Mouse (Mus musculus): ENCODE data around the gene Rgs19. TPM values are rescaled to one million over a fixed set of nuclear protein-coding genes. Genes with fewer than 3 reads are reported as not detected.

Rgs19 gene
- polyA plus RNA-seq, 1 experiment from 2014 or later, result 79.7 TPM

GRCm38 (mm10) chr2:181681978-181682377, 11.8 kb downstream of the Rgs19 start:
- WGBS, result 88% methylated on average over 1 of the region's 1 CpGs
- H3K4me1 ChIP-seq, result peaks cover 20% of the 10 kb centered on the region

DNA sequence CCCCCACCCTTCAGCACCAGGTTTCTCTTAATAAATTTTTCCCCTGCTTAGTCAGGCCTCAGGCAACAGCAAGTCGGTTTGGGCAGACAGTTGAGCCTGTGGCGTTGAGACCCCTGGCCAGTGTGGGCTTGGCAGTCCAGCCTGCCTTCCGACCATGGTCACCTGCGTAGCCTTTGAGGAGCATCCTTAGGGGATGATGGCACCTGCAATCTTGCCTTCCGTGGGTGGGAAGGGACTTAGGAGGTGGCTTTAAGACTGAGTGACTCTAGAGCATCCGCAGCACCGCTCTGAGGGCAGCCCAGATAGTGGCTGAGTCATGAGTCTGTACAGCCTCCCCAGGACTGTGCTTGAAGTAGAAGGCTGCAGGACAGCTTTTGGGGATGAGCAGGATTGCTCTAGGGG, 13.1 kb downstream of the Rgs19 start:
- Histone ChIP-seq H3K4me1 (peaks cover 21% of the 10 kb centered on the region), H3K9ac (peak overlapping the region; percentile 80), H3K27me3 (no peaks in the 10 kb centered on the region), H3K4me2 (replicated peaks) (peak overlapping the region; percentile 88), H3K9me3 (replicated peaks) (no peaks in the 10 kb centered on the region), H3K4me3 (replicated peaks) (peak overlapping the region; percentile 74), H3K36me3 (no peaks in the 10 kb centered on the region), H3K27ac (replicated peaks) (peak overlapping the region; percentile 48; the same call in 1 of the 2 replicates)
- peak; percentile 40; the same call in 1 of the 2 replicates for ATAC-seq (ENCODE audit: insufficient number of reproducible peaks, low FRiP score, low TSS enrichment, low read depth)
- WGBS, result 10% methylated on average over 7 of the region's 7 CpGs

More at GRCm38 (mm10) chr2:181681978-181682377, 11.8 kb downstream of the Rgs19 start:
- H3K4me2 ChIP-seq (replicated peaks), result no peak overlapping the region
- no peak overlapping the region for H3K27ac ChIP-seq (replicated peaks)
- peaks cover 12% of the 10 kb centered on the region for H3K36me3 ChIP-seq
- ATAC-seq (ENCODE audit: insufficient number of reproducible peaks, low FRiP score, low TSS enrichment, low read depth), result no peak
- no peak overlapping the region for H3K4me3 ChIP-seq (replicated peaks)
- no peaks in the 10 kb centered on the region for H3K27me3 ChIP-seq
- H3K9ac ChIP-seq, result no peak overlapping the region
- no peaks in the 10 kb centered on the region for H3K9me3 ChIP-seq (replicated peaks)

DNA sequence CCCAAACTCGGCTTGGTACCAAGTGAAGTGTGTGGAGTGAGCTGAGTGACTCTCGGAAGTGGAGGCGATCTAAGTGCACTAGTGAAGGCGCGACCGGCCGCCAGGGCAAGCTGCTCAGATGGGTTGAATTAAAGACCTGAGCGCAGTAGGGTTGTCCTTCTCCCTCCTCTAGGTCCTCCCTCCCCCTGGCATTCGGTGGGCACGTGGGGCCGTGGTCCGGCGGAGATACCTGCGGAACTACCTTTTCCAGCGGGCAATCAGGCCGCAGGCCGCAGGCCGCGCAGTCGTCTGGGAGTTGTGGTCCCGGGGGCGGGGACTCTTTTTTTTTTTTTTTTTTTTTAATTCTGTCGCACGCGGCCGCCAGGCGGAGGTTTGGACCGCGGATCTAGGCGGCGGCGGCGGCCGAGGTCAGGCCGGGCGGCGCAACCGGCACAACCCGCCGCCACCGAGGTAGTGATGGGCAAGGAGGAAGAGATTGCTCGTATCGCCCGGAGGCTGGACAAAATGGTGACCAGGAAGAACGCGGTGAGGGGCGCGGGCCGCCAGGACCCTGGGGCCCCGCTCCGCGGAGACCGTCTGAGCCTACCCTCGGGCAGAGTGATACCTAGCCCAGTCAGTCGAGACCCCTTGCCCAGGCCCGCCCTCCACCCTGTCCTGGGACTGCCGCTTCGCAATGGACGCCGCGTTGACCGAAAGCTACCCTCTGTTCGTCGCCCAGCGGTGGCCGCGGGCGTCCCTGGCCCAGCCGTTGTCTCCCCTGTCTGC, 13.6 kb downstream of the Rgs19 start, which contains the start of gene Tcea2:
Gene Tcea2, plus strand, starts transcription at position 360 of the 765 bp plus-strand sequence.
- Histone ChIP-seq H3K27me3 (no peaks in the 10 kb centered on the region), H3K4me1 (peaks cover 26% of the 10 kb centered on the region), H3K9me3 (replicated peaks) (no peaks in the 10 kb centered on the region), H3K36me3 (no peaks in the 10 kb centered on the region), H3K4me2 (replicated peaks) (peak within 1 kb of the TSS; percentile 88), H3K9ac (peak within 1 kb of the TSS; percentile 80), H3K4me3 (replicated peaks) (peak within 1 kb of the TSS; percentile 74), H3K27ac (replicated peaks) (peak within 1 kb of the TSS; percentile 48; the same call in 1 of the 2 replicates)
- ATAC-seq (ENCODE audit: insufficient number of reproducible peaks, low FRiP score, low TSS enrichment, low read depth), result peak; percentile 32; the same call in 1 of the 2 replicates
- under 1% methylated on average over 69 of the region's 69 CpGs for WGBS

- no peak overlapping the region for H3K4me2 ChIP-seq (replicated peaks)
- no peaks in the 10 kb centered on the region; the same call in 1 of the 2 replicates for H3K27me3 ChIP-seq
- no peaks in the 10 kb centered on the region for H3K9me3 ChIP-seq (replicated peaks)
- 51% methylated on average over 1 of the region's 1 CpGs for WGBS
- H3K4me3 ChIP-seq (replicated peaks), result no peak overlapping the region
- H3K27ac ChIP-seq (replicated peaks), result no peak overlapping the region
- peaks cover 40% of the 10 kb centered on the region for H3K4me1 ChIP-seq
- no peak overlapping the region for H3K9ac ChIP-seq
- H3K36me3 ChIP-seq, result no peaks in the 10 kb centered on the region
- peak; percentile 63 for ATAC-seq (ENCODE audit: insufficient number of reproducible peaks, low FRiP score, low TSS enrichment, low read depth)
Measured at GRCm38 (mm10) chr2:181678780-181679179, 15.0 kb downstream of the Rgs19 start.

GRCm38 (mm10) chr2:181677755-181678098, 16.1 kb downstream of the Rgs19 start:
- 55% methylated on average over 3 of the region's 3 CpGs for WGBS
- H3K36me3 ChIP-seq, result no peaks in the 10 kb centered on the region
- no peak for ATAC-seq (ENCODE audit: insufficient number of reproducible peaks, low FRiP score, low TSS enrichment, low read depth)
- no peak overlapping the region for H3K4me2 ChIP-seq (replicated peaks)
- no peak overlapping the region for H3K4me3 ChIP-seq (replicated peaks)
- peaks cover 8% of the 10 kb centered on the region for H3K27me3 ChIP-seq
- H3K9ac ChIP-seq, result no peak overlapping the region
- peaks cover 49% of the 10 kb centered on the region for H3K4me1 ChIP-seq
- peak overlapping the region; percentile 23 for H3K27ac ChIP-seq (replicated peaks)
- no peaks in the 10 kb centered on the region for H3K9me3 ChIP-seq (replicated peaks)

GRCm38 (mm10) chr2:181677096-181677754, 16.6 kb downstream of the Rgs19 start:
- 57% methylated on average over 5 of the region's 5 CpGs for WGBS
- no peak for ATAC-seq (ENCODE audit: insufficient number of reproducible peaks, low FRiP score, low TSS enrichment, low read depth)
- Histone ChIP-seq H3K27ac (replicated peaks) (peak overlapping the region; percentile 23), H3K4me1 (peaks cover 53% of the 10 kb centered on the region), H3K9ac (no peak overlapping the region), H3K4me3 (replicated peaks) (no peak overlapping the region), H3K36me3 (no peaks in the 10 kb centered on the region), H3K4me2 (replicated peaks) (no peak overlapping the region), H3K9me3 (replicated peaks) (no peaks in the 10 kb centered on the region), H3K27me3 (peaks cover 13% of the 10 kb centered on the region)

DNA sequence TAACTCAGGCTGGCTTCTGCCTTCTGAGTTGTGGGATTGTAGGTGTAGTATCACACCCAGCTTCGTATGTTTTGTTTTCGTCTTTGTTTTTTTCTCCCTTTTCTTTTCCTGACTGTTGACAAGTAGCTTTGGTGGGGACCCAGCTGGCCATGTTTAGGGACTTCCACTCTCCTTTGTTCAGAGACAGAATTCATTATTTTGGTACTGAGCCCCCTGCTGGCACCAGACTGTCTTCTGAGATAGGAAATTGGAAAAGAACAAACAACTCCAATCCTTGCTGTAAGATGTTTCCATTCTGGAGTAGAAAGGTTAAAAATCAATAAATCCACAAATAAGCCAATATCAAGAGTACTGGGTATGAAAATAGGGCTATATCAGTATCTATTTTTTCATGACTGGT, 17.4 kb downstream of the Rgs19 start:
- no peaks in the 10 kb centered on the region for H3K9me3 ChIP-seq (replicated peaks)
- ATAC-seq (ENCODE audit: insufficient number of reproducible peaks, low FRiP score, low TSS enrichment, low read depth), result no peak
- peaks cover 59% of the 10 kb centered on the region for H3K4me1 ChIP-seq
- no peaks in the 10 kb centered on the region for H3K36me3 ChIP-seq
- peaks cover 21% of the 10 kb centered on the region for H3K27me3 ChIP-seq
- H3K4me3 ChIP-seq (replicated peaks), result no peak overlapping the region
- H3K27ac ChIP-seq (replicated peaks), result peak overlapping the region; percentile 13; the same call in 1 of the 2 replicates
- 57% methylated on average over 2 of the region's 2 CpGs for WGBS
- no peak overlapping the region for H3K4me2 ChIP-seq (replicated peaks)
- H3K9ac ChIP-seq, result no peak overlapping the region

DNA sequence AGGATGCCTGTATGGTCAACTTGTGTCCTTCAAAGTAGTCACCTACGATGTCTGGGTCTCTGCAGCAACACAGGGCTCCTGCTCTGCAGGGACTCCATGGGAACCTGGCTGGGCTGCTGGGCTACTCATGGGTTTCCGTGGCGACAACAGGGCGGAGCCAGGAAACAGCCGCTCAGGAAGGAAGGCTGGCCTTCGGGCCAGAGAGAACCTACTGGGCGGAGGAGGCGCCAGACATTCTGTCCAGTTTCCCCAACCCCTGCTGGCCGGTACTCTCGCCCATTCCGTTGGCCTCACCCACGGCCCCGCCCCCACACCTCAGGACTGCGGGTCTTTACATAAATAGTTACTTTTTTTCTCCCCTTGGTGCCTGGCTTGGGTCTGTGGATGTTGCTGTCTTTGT, 18.3 kb downstream of the Rgs19 start:
- H3K4me1 ChIP-seq, result peaks cover 59% of the 10 kb centered on the region
- H3K9me3 ChIP-seq (replicated peaks), result no peaks in the 10 kb centered on the region
- peaks cover 31% of the 10 kb centered on the region for H3K27me3 ChIP-seq
- H3K36me3 ChIP-seq, result no peaks in the 10 kb centered on the region
- no peak overlapping the region for H3K27ac ChIP-seq (replicated peaks)
- WGBS, result 15% methylated on average over 14 of the region's 14 CpGs
- peak overlapping the region; percentile 28 for H3K4me2 ChIP-seq (replicated peaks)
- H3K9ac ChIP-seq, result no peak overlapping the region
- no peak overlapping the region for H3K4me3 ChIP-seq (replicated peaks)
- no peak for ATAC-seq (ENCODE audit: insufficient number of reproducible peaks, low FRiP score, low TSS enrichment, low read depth)

- Histone ChIP-seq H3K9me3 (replicated peaks) (no peaks in the 10 kb centered on the region), H3K9ac (no peak overlapping the region), H3K4me3 (replicated peaks) (no peak overlapping the region), H3K27me3 (peaks cover 36% of the 10 kb centered on the region), H3K4me2 (replicated peaks) (no peak overlapping the region), H3K27ac (replicated peaks) (no peak overlapping the region), H3K4me1 (peaks cover 65% of the 10 kb centered on the region), H3K36me3 (no peaks in the 10 kb centered on the region)
- no peak for ATAC-seq (ENCODE audit: insufficient number of reproducible peaks, low FRiP score, low TSS enrichment, low read depth)
- 84% methylated on average over 4 of the region's 4 CpGs for WGBS
Measured at GRCm38 (mm10) chr2:181674934-181675333, 18.8 kb downstream of the Rgs19 start.

DNA sequence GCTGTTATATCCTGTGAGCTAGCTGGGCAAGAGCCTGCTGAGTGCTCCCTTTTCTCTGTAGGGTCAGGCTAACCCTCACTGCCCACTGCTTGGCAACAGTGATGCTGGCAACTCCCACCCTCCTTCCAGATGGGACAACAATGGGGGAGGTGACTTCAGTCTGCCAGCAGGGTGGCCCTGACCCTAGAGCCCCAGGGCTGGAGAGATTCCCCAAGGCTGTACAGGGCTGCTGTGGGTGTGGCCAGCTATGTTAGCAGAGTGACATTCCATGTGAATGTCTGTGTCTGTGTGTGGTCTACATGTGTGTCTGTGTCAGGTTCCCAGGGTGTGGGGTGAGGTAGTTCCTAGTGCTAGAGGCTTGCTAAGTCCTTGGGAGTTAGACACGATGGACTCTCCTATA, 20.3 kb downstream of the Rgs19 start:
- no peak for ATAC-seq (ENCODE audit: insufficient number of reproducible peaks, low FRiP score, low TSS enrichment, low read depth)
- Histone ChIP-seq H3K9me3 (replicated peaks) (no peaks in the 10 kb centered on the region), H3K27ac (replicated peaks) (peak overlapping the region; percentile 76), H3K4me3 (replicated peaks) (no peak overlapping the region), H3K36me3 (no peaks in the 10 kb centered on the region; the same call in 1 of the 2 replicates), H3K27me3 (peaks cover 46% of the 10 kb centered on the region), H3K4me1 (peaks cover 56% of the 10 kb centered on the region), H3K4me2 (replicated peaks) (no peak overlapping the region), H3K9ac (no peak overlapping the region)
- WGBS, result 29% methylated on average over 1 of the region's 1 CpGs

DNA sequence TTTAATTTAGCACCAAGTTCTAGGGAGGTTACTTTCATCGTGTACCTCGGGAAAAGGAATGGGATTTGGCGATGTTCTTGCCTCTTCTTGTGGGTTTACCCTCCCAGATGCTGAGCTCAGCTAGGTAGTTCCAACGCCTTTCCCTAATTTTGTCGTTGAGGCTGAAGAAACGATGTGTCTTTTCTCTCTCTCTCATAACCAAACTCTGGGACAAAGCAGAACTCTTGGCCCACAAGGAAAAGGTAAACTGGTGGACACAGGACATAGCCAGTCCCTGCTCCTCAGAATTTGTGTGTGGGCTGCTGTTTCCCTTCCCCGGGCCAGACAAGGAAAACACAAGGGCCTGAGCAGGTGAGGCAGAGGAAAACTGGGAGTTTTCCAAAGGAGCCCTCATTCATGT, 21.8 kb downstream of the Rgs19 start:
- H3K9ac ChIP-seq, result 0 out of 2 replicates have a peak overlapping the region, but pooled peaks have one; percentile 28
- H3K4me3 ChIP-seq (replicated peaks), result peak overlapping the region; percentile 57
- peaks cover 46% of the 10 kb centered on the region for H3K27me3 ChIP-seq
- H3K4me1 ChIP-seq, result peaks cover 56% of the 10 kb centered on the region
- peak overlapping the region; percentile 85 for H3K4me2 ChIP-seq (replicated peaks)
- no peaks in the 10 kb centered on the region for H3K9me3 ChIP-seq (replicated peaks)
- no peak for ATAC-seq (ENCODE audit: insufficient number of reproducible peaks, low FRiP score, low TSS enrichment, low read depth)
- no peak overlapping the region for H3K27ac ChIP-seq (replicated peaks)
- no peaks in the 10 kb centered on the region; the same call in 1 of the 2 replicates for H3K36me3 ChIP-seq
- WGBS, result 18% methylated on average over 7 of the region's 7 CpGs

All from embryonic facial prominence, embryonic 15.5 days (tissue).